Mouse (Mus musculus) C2C12 (cell line): Measurements from ENCODE around the gene Car14.
A peak's percentile ranks its signal among the peaks of the same experiment; 100 is the strongest.

Experiments used
- CEBPB ChIP-seq: IDR thresholded peaks from one replicate; pipeline ENCODE4 v1.6.1; 2011; ENCODE audit warnings: low read depth, mild to moderate bottlenecking, control low read depth, moderate library complexity
- CTCF ChIP-seq: IDR thresholded peaks from one replicate; pipeline ENCODE4 v1.5.1; 2011; ENCODE audit not compliant: control insufficient read depth, insufficient read depth, insufficient read length
- MAX ChIP-seq: IDR thresholded peaks from one replicate; pipeline ENCODE4 v1.6.1; 2011; ENCODE audit warnings: mild to moderate bottlenecking, control low read depth
- MYOG ChIP-seq: IDR thresholded peaks from one replicate; pipeline ENCODE4 v1.6.1; 2011; ENCODE audit not compliant: control insufficient read depth, insufficient read length; ENCODE audit errors: extremely low read depth
- USF1 ChIP-seq: IDR thresholded peaks from one replicate; pipeline ENCODE4 v1.6.1; 2011; ENCODE audit warnings: low read depth, mild to moderate bottlenecking, control low read depth, moderate library complexity

DNA sequence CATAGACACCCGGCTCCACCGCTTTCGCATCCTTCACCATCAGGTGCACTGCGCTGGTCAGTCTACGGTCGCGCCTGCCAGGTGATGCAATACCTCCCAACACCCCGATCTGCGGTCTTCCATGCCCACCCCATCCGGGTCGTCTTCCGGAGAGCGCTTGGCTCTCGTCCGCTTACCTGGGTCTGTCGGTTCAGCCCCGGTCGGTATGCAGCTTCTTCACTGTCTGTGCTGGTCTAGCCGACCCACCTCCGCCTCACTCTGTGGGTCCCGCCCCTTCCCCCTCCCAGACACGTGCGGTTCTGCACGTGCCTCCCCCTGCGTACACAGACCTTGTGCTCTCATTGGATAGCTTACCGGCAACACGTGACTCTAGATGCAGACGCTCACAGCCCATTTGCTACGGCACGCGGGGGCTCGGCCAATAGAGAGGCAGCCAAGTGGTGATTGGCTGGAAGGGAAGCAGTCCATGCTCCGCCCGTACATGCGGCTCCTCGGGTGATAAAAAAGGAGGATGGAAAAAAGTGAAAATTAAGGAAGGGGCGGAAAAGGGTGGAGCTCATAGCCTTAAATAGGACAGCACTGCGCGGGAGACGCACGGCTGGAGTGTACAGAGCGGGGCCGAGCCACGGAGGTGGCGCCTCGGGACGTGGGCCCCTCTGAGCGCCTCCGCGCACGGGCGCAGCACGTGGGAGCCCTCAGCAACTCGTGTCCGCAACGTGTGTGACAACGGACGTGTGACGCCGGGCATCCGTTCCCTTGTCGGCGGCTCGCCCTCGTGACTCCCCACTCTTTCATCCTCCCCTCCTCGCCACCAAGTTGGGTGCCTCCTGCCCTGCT lies 22.3 kb downstream of the Car14 start, which contains the start of gene Ciart:
- TF ChIP-seq CTCF (no peak), MAX (peak; percentile 88), MYOG (no peak), USF1 (peak; percentile 100), CEBPB (peak; percentile 71)
